Mouse (Mus musculus) cortical plate, adult 2 months (tissue): ENCODE results near the gene Cd300lf.

Experiments
- CTCF ChIP-seq: fragments of 200-500 bp; IDR thresholded peaks from 2 replicates; pipeline ENCODE4 v1.5.1; 2011; ENCODE audit warnings: mild to moderate bottlenecking, control low read depth, low read length; ENCODE audit not compliant: insufficient read depth; ENCODE audit errors: extremely low read depth
- POLR2A ChIP-seq: fragments of 200-500 bp; IDR thresholded peaks from 2 replicates; pipeline ENCODE4 v1.6.1; 2011; ENCODE audit warnings: mild to moderate bottlenecking, low read length, control low read depth; ENCODE audit not compliant: insufficient read depth; ENCODE audit errors: extremely low read depth

- TF ChIP-seq POLR2A = no peak
- no peak for TF ChIP-seq CTCF
Observed at GRCm38 (mm10) chr11:115167631-115168249, 33.9 kb upstream of the Cd300lf start.
